Mouse (Mus musculus): Measurements from ENCODE around the gene Map2k1. TPM values are rescaled to one million over a fixed set of nuclear protein-coding genes. Genes with fewer than 3 reads are reported as not detected.

Gene Map2k1
- polyA plus RNA-seq, 1 experiment, result 67.3 TPM

DNA sequence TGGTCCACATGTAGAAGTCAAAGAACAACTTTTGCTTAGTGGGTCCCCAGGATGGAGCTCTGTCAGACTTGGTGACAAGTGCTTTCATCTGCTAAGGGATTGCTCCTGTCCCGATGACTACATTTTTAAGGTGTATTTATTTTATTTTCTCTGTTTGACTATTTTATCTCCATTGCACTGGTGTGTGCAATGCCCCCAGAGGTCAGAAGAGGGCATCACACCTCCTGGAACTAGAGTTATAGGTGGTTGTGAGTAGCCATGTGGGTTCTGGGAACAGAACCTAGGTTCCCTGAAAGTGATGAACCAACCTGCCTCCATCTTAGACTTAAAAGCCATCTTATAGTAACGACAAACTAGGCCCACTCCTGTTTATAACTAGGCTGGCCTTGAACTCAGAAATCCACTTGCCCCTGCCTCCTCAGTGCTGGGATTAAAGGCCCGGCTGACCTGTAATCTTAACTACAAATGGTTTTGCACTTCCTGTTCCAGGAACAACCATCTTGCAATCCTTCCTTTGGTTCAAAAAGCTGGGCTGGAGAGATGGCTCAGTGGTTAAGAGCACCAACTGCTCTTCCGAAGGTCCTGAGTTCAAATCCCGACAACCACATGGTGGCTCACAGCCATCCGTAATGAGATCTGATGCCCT lies 25.4 kb upstream of the Map2k1 start:
- H3K27me3 ChIP-seq (ENCODE audit: control insufficient read depth, insufficient read depth, insufficient read length), result no peaks in the 10 kb centered on the region
- H3ac ChIP-seq (ENCODE audit: control insufficient read depth, insufficient read length), result no peak overlapping the region
- H3K36me3 ChIP-seq (ENCODE audit: control insufficient read depth, insufficient read depth), result no peaks in the 10 kb centered on the region
- H3K79me2 ChIP-seq (ENCODE audit: control insufficient read depth, insufficient read depth), result peaks cover 22% of the 10 kb centered on the region
- no peak overlapping the region for H3K4me3 ChIP-seq
- H3K4me2 ChIP-seq (ENCODE audit: low read depth), result no peak overlapping the region
- TF ChIP-seq POLR2A (IDR thresholded peaks at IDR 0.05; ENCODE audit: insufficient read length, low read depth) (no peak), TCF12 (IDR thresholded peaks at IDR 0.05; ENCODE audit: insufficient read depth, poor library complexity, severe bottlenecking) (no peak), REST (IDR thresholded peaks at IDR 0.05; ENCODE audit: insufficient read depth, insufficient read length) (no peak), MAX (IDR thresholded peaks at IDR 0.05; ENCODE audit: low read depth) (no peak), MYOG (IDR thresholded peaks at IDR 0.05; ENCODE audit: control insufficient read depth in 1 of 3, insufficient read depth in 1 of 3, insufficient read length in 2 of 3, low read depth in 2 of 3) (no peak), TCF3 (IDR thresholded peaks at IDR 0.05; ENCODE audit: insufficient read length, low read depth) (no peak), POLR2AphosphoS2 (IDR thresholded peaks at IDR 0.05; ENCODE audit: insufficient read length, low read depth) (no peak), MYOD1 (IDR thresholded peaks at IDR 0.05; ENCODE audit: control insufficient read depth in 1 of 3, insufficient read length in 2 of 3, low read depth in 2 of 3) (no peak), SRF (IDR thresholded peaks at IDR 0.05; ENCODE audit: control insufficient read depth, insufficient read length, low read depth) (no peak), CEBPB (IDR thresholded peaks at IDR 0.05; ENCODE audit: insufficient read depth, poor library complexity, severe bottlenecking) (no peak), USF1 (IDR thresholded peaks at IDR 0.05; ENCODE audit: low read depth) (no peak), E2F4 (IDR thresholded peaks at IDR 0.05; ENCODE audit: insufficient read depth) (no peak)

DNA sequence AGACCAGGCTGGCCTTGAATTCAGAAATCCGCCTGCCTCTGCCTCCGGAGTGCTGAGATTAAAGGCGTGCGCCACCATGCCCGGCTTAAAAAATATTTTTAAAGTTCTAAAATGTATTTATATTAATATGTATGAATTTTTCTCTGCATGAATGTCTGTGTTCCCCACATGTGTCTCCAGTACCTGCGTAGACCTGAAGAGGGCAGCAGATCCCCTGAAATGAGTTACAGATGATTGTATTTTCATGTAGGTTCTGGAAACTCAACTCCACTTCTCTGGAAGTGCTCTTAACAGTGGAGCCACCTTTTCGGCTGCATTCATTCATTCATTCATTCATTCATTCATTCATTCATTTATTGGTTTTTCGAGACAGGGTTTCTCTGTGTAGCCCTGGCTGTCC lies 24.3 kb upstream of the Map2k1 start:
- Histone ChIP-seq H3K4me3 (no peak overlapping the region), H3K79me2 (ENCODE audit: control insufficient read depth, insufficient read depth) (peaks cover 11% of the 10 kb centered on the region), H3K4me2 (ENCODE audit: low read depth) (no peak overlapping the region), H3K27me3 (ENCODE audit: control insufficient read depth, insufficient read depth, insufficient read length) (no peaks in the 10 kb centered on the region), H3K36me3 (ENCODE audit: control insufficient read depth, insufficient read depth) (no peaks in the 10 kb centered on the region), H3ac (ENCODE audit: control insufficient read depth, insufficient read length) (no peak overlapping the region)
- TF ChIP-seq SRF (IDR thresholded peaks at IDR 0.05; ENCODE audit: control insufficient read depth, insufficient read length, low read depth), result no peak
- no peak for TF ChIP-seq TCF12 (IDR thresholded peaks at IDR 0.05; ENCODE audit: insufficient read depth, poor library complexity, severe bottlenecking)
- no peak for TF ChIP-seq POLR2AphosphoS2 (IDR thresholded peaks at IDR 0.05; ENCODE audit: insufficient read length, low read depth)
- TF ChIP-seq USF1 (IDR thresholded peaks at IDR 0.05; ENCODE audit: low read depth), result no peak
- TF ChIP-seq POLR2A (IDR thresholded peaks at IDR 0.05; ENCODE audit: insufficient read length, low read depth), result no peak
- TF ChIP-seq MYOD1 (IDR thresholded peaks at IDR 0.05; ENCODE audit: control insufficient read depth in 1 of 3, insufficient read length in 2 of 3, low read depth in 2 of 3), result no peak
- TF ChIP-seq MYOG (IDR thresholded peaks at IDR 0.05; ENCODE audit: control insufficient read depth in 1 of 3, insufficient read depth in 1 of 3, insufficient read length in 2 of 3, low read depth in 2 of 3), result no peak
- TF ChIP-seq CEBPB (IDR thresholded peaks at IDR 0.05; ENCODE audit: insufficient read depth, poor library complexity, severe bottlenecking), result no peak
- no peak for TF ChIP-seq REST (IDR thresholded peaks at IDR 0.05; ENCODE audit: insufficient read depth, insufficient read length)
- TF ChIP-seq MAX (IDR thresholded peaks at IDR 0.05; ENCODE audit: low read depth), result no peak
- TF ChIP-seq E2F4 (IDR thresholded peaks at IDR 0.05; ENCODE audit: insufficient read depth), result no peak

DNA sequence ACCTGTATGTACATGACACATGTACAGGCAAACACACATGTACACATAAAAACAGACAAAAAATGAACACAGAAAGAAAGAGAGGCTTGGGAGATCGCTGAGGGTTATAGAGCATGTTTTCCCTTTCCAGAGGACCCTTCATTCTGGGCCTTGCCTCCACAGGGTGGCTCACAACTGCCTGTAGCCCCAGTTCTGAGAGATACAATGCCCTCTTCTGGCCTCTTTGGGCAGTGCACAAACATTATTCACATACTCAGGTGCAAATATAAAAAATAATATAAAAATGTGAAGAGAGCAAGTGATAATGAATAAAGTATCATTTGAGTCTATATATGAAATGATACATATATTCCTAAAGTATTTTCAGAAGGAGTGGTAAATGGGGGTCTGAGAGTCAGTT lies 21.5 kb upstream of the Map2k1 start:
- H3K36me3 ChIP-seq (ENCODE audit: control insufficient read depth, insufficient read depth), result no peaks in the 10 kb centered on the region
- H3K4me3 ChIP-seq, result no peak overlapping the region
- H3ac ChIP-seq (ENCODE audit: control insufficient read depth, insufficient read length), result no peak overlapping the region
- no peak overlapping the region for H3K4me2 ChIP-seq (ENCODE audit: low read depth)
- no peaks in the 10 kb centered on the region for H3K27me3 ChIP-seq (ENCODE audit: control insufficient read depth, insufficient read depth, insufficient read length)
- no peaks in the 10 kb centered on the region for H3K79me2 ChIP-seq (ENCODE audit: control insufficient read depth, insufficient read depth)
- TF ChIP-seq SRF (IDR thresholded peaks at IDR 0.05; ENCODE audit: control insufficient read depth, insufficient read length, low read depth) (no peak), TCF12 (IDR thresholded peaks at IDR 0.05; ENCODE audit: insufficient read depth, poor library complexity, severe bottlenecking) (no peak), USF1 (IDR thresholded peaks at IDR 0.05; ENCODE audit: low read depth) (no peak), MYOD1 (IDR thresholded peaks at IDR 0.05; ENCODE audit: control insufficient read depth in 1 of 3, insufficient read length in 2 of 3, low read depth in 2 of 3) (no peak), TCF3 (IDR thresholded peaks at IDR 0.05; ENCODE audit: insufficient read length, low read depth) (no peak), MYOG (IDR thresholded peaks at IDR 0.05; ENCODE audit: control insufficient read depth in 1 of 3, insufficient read depth in 1 of 3, insufficient read length in 2 of 3, low read depth in 2 of 3) (no peak), POLR2AphosphoS2 (IDR thresholded peaks at IDR 0.05; ENCODE audit: insufficient read length, low read depth) (no peak), MAX (IDR thresholded peaks at IDR 0.05; ENCODE audit: low read depth) (no peak), CEBPB (IDR thresholded peaks at IDR 0.05; ENCODE audit: insufficient read depth, poor library complexity, severe bottlenecking) (no peak), E2F4 (IDR thresholded peaks at IDR 0.05; ENCODE audit: insufficient read depth) (no peak), POLR2A (IDR thresholded peaks at IDR 0.05; ENCODE audit: insufficient read length, low read depth) (no peak)

DNA sequence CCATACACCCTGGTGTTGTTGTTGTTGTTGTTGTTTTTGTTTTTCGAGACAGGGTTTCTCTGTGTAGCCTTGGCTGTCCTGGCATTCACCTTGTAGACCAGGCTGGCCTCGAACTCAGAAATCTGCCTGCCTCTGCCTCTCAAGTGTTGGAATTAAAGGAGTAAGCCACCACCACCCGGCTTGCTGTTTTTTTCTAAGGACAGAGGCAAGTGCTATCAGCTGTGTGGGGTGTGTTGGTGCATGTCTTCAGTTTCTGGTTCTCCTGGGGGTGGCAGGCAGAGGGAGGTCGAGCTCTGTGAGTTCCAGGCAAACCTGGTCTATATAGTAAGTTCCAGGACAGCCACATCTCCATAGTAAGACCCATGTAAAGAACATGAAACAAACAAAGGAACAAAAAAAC lies 20.9 kb upstream of the Map2k1 start:
- H3K36me3 ChIP-seq (ENCODE audit: control insufficient read depth, insufficient read depth), result no peaks in the 10 kb centered on the region
- no peak overlapping the region for H3K4me2 ChIP-seq (ENCODE audit: low read depth)
- no peaks in the 10 kb centered on the region for H3K79me2 ChIP-seq (ENCODE audit: control insufficient read depth, insufficient read depth)
- TF ChIP-seq E2F4 (IDR thresholded peaks at IDR 0.05; ENCODE audit: insufficient read depth), result no peak
- TF ChIP-seq POLR2AphosphoS2 (IDR thresholded peaks at IDR 0.05; ENCODE audit: insufficient read length, low read depth), result no peak
- TF ChIP-seq REST (IDR thresholded peaks at IDR 0.05; ENCODE audit: insufficient read depth, insufficient read length), result no peak
- no peak for TF ChIP-seq MAX (IDR thresholded peaks at IDR 0.05; ENCODE audit: low read depth)
- TF ChIP-seq MYOG (IDR thresholded peaks at IDR 0.05; ENCODE audit: control insufficient read depth in 1 of 3, insufficient read depth in 1 of 3, insufficient read length in 2 of 3, low read depth in 2 of 3), result no peak
- no peak for TF ChIP-seq CEBPB (IDR thresholded peaks at IDR 0.05; ENCODE audit: insufficient read depth, poor library complexity, severe bottlenecking)
- TF ChIP-seq SRF (IDR thresholded peaks at IDR 0.05; ENCODE audit: control insufficient read depth, insufficient read length, low read depth), result no peak
- no peak for TF ChIP-seq MYOD1 (IDR thresholded peaks at IDR 0.05; ENCODE audit: control insufficient read depth in 1 of 3, insufficient read length in 2 of 3, low read depth in 2 of 3)
- TF ChIP-seq TCF3 (IDR thresholded peaks at IDR 0.05; ENCODE audit: insufficient read length, low read depth), result no peak
- TF ChIP-seq USF1 (IDR thresholded peaks at IDR 0.05; ENCODE audit: low read depth), result no peak
- TF ChIP-seq POLR2A (IDR thresholded peaks at IDR 0.05; ENCODE audit: insufficient read length, low read depth), result no peak
- no peak for TF ChIP-seq TCF12 (IDR thresholded peaks at IDR 0.05; ENCODE audit: insufficient read depth, poor library complexity, severe bottlenecking)
- no peak overlapping the region for H3K4me3 ChIP-seq
- H3K27me3 ChIP-seq (ENCODE audit: control insufficient read depth, insufficient read depth, insufficient read length), result no peaks in the 10 kb centered on the region
- no peak overlapping the region for H3ac ChIP-seq (ENCODE audit: control insufficient read depth, insufficient read length)

Data from myocyte (in vitro differentiated cells).